Mouse (Mus musculus): ENCODE results near the gene Cnfn. TPM values are rescaled to one million over a fixed set of nuclear protein-coding genes. Genes with fewer than 3 reads are reported as not detected.

Cnfn gene
- polyA plus RNA-seq, 1 experiment from 2014 or later = not detected

DNA sequence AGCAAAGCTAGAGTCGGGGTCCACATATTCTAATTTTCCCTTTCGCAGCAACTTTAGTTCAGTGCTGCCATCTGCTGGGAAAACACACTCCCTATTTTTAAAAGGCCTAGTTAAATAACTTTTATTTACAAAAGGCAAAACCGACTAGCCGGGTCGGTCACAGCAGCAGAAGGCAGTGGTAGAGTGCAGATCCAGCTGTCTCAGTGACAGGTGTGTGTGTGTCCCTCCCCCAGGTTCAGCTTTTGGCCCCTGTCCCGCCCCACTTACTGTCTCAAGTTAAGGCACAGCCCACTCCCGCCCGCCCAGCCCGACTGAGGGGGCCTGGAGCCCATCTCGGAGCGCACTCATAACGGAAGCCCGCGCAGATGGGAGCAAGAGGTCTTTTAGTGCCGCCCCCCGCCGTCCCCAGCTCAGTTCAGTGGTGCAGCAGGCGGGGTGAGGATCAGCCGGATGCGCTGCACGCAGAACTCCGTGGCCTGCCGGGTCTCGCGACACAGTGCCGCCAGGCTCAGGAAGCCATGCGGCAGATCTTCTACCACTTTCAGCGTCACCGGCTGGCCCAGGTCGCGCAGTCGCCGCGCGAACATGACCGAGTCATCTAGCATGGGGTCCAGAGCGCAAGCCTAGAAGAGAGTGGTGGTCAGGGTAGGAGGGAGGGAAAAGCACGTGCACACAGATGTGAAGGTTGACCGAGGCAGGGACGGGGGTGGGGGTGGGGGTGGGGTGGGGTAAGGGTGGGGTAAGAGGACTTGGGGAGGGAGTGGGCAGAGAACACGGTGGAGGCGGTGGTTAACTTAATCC is 10.2 kb upstream of the Cnfn start:
- H3K4me3 ChIP-seq = peak overlapping the region; percentile 43
- peaks cover 20% of the 10 kb centered on the region for H3K4me1 ChIP-seq
- 2% methylated on average over 40 of the region's 42 CpGs for WGBS
- peaks cover 22% of the 10 kb centered on the region for H3K27me3 ChIP-seq
- ATAC-seq (ENCODE audit: low FRiP score, low read depth) = peak; percentile 66
- peak overlapping the region; percentile 63 for H3K9ac ChIP-seq (replicated peaks)
- no peaks in the 10 kb centered on the region for H3K9me3 ChIP-seq
- peak overlapping the region; percentile 73 for H3K4me2 ChIP-seq (replicated peaks)
- no peak overlapping the region for H3K27ac ChIP-seq (replicated peaks)
- peaks cover 18% of the 10 kb centered on the region for H3K36me3 ChIP-seq

DNA sequence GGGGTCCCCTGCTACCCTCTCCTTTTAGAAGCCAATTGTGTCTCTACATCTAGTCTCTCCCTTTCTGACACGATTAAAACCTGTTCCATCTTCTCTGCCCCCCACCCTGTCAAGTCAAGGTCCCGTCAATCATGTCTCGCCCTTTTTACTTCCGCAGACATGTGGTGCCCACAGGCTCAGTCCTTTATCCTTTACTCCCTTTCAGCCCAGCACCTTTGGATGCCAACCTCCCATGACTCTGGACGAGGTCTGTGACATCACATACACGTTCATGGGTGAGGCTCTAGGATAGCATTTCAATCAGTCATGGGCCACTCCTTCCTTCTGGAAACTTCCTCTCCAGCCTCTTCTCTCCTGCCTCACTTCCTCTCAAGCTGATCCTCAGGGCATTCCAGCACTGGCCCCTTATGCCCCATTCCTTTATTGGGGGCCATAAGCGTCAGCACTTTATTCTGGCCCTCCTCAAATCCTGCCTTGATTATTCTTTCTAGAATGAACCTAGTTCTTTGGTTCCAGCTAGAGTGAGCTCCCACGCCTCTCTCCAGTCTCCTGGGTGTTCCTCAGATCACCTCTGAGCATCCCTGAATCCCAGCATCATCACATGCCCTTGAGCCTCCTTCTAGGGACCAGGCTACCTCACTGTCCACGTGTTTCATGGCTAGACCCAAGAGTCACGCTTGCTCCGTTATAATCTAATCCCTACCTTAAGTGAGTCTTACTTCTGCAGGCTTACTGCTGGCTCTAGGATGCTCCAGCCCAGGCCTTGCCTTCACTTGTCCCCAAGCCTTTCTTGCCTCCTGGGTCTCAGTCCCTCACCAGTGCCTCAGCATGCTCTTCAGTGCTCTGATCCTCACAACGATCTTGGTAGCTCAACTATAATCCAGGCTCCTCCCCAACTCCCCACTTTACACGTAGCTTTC is 8.9 kb upstream of the Cnfn start:
- H3K9me3 ChIP-seq = no peaks in the 10 kb centered on the region
- H3K27ac ChIP-seq (replicated peaks) = no peak overlapping the region
- H3K4me2 ChIP-seq (replicated peaks) = no peak overlapping the region
- H3K27me3 ChIP-seq = peaks cover 22% of the 10 kb centered on the region
- H3K9ac ChIP-seq (replicated peaks) = no peak overlapping the region
- H3K4me1 ChIP-seq = peaks cover 20% of the 10 kb centered on the region
- H3K4me3 ChIP-seq = no peak overlapping the region
- 82% methylated on average over 13 of the region's 13 CpGs for WGBS
- ATAC-seq (ENCODE audit: low FRiP score, low read depth) = no peak
- peaks cover 6% of the 10 kb centered on the region; the same call in 1 of the 2 replicates for H3K36me3 ChIP-seq

DNA sequence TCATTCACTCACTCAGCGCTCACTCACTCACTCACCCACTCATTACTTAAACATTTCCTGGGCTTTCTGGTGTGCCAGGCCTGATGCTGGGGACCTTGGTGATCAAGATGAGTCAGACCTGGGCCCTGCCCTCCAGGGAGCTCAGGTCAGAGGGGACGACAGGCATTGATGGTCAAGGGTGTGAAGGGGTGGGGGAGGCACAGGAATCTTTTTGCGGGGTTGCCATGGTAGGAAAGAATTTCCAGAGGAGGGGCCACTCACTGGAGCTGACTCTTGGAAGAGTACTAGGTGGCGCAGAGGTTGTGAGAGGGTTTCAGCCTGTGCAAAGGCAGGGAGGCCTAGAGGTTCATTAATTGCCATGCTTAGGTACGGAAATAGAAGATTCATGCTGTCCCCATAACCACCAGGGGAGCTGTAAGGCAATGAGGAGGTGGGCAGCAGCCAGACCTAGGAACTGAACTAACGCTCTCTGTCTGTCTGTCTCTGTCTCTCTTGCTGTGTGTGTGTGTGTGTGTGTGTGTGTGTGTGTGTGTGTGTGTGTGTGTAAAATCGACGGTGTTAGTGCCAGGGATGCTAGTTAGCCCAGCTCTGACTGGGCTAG is 7.7 kb upstream of the Cnfn start:
- H3K9me3 ChIP-seq = no peaks in the 10 kb centered on the region
- no peak overlapping the region for H3K27ac ChIP-seq (replicated peaks)
- H3K4me1 ChIP-seq = peaks cover 20% of the 10 kb centered on the region
- H3K4me3 ChIP-seq = no peak overlapping the region
- H3K36me3 ChIP-seq = no peaks in the 10 kb centered on the region
- H3K4me2 ChIP-seq (replicated peaks) = peak overlapping the region; percentile 45
- no peak for ATAC-seq (ENCODE audit: low FRiP score, low read depth)
- H3K27me3 ChIP-seq = peaks cover 22% of the 10 kb centered on the region
- 49% methylated on average over 8 of the region's 8 CpGs for WGBS
- no peak overlapping the region for H3K9ac ChIP-seq (replicated peaks)

DNA sequence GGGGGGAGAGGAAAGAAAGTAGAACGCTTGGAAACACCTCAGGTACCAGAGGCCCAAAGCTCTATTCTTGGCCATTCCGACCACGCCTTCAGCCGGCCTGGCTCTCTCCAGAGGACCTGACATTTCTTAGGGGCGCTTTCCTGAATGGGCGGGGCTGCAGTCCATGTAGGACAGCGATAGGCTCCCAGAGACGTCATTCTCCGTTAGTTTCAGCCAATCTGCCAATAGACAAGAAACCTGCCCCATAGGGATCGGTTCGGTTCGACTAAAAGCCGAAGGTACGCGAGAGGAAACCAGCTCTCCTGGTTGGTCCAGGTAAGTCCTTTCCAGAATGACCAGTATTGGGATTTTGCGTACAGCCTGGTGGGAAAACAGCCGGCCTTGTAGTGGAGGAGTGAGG is 7.0 kb upstream of the Cnfn start:
- H3K27ac ChIP-seq (replicated peaks) = no peak overlapping the region
- H3K4me1 ChIP-seq = peaks cover 20% of the 10 kb centered on the region
- peak overlapping the region; percentile 45 for H3K4me2 ChIP-seq (replicated peaks)
- no peak overlapping the region for H3K9ac ChIP-seq (replicated peaks)
- no peaks in the 10 kb centered on the region for H3K9me3 ChIP-seq
- H3K27me3 ChIP-seq = peaks cover 22% of the 10 kb centered on the region
- no peaks in the 10 kb centered on the region for H3K36me3 ChIP-seq
- peak overlapping the region; percentile 27 for H3K4me3 ChIP-seq
- WGBS = 2% methylated on average over 17 of the region's 17 CpGs
- no peak for ATAC-seq (ENCODE audit: low FRiP score, low read depth)

DNA sequence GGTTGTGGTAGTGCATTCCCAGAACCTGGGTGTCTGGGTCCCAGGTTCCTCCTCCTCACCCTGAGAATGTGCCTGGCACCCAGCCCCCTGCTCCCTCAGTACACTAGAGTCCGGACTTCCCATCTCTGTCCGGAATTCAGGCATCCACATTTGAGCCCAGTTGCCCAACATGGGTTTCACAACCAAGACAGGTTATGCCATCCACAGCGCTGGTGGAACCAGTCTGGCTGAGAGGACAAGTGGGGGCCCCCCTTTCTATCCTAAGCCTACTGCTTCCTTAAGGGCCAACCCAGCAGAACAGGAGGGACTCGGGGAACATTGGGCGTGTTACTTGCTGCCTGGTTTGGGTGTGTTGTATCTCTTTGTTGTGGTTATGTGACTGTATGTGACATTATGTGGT is 2.9 kb upstream of the Cnfn start:
- Histone ChIP-seq H3K9me3 (no peaks in the 10 kb centered on the region), H3K27me3 (peaks cover 35% of the 10 kb centered on the region), H3K27ac (replicated peaks) (no peak overlapping the region), H3K36me3 (no peaks in the 10 kb centered on the region), H3K4me3 (no peak overlapping the region), H3K4me2 (replicated peaks) (no peak overlapping the region), H3K4me1 (peaks cover 13% of the 10 kb centered on the region), H3K9ac (replicated peaks) (no peak overlapping the region)
- 92% methylated on average over 5 of the region's 5 CpGs for WGBS
- ATAC-seq (ENCODE audit: low FRiP score, low read depth) = no peak

DNA sequence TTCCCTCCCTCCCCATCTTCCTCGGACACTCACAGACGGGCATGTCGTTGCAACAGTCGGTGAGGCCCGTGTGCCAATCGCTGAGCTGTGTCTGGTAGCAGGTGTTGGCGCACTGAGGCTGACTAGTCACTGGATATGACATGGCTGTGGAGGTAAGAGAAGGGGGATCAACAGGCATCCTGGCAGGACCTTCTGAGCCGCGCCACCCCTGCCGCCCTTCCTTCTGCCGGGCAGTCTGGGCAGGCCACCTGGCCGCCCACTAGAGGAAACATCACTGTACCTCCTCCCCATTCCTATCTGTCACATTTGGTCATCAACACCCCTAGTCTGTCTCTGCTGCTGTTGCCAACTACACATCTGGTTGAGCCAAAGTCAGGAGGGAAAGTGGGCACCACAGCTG is 1.2 kb downstream of the Cnfn start:
- 19% methylated on average over 10 of the region's 12 CpGs for WGBS
- no peak for ATAC-seq (ENCODE audit: low FRiP score, low read depth)
- Histone ChIP-seq H3K4me1 (peaks cover 21% of the 10 kb centered on the region), H3K36me3 (peaks cover 11% of the 10 kb centered on the region), H3K9me3 (no peaks in the 10 kb centered on the region), H3K27me3 (peaks cover 55% of the 10 kb centered on the region), H3K9ac (replicated peaks) (no peak overlapping the region), H3K27ac (replicated peaks) (no peak overlapping the region), H3K4me3 (no peak overlapping the region), H3K4me2 (replicated peaks) (no peak overlapping the region)

DNA sequence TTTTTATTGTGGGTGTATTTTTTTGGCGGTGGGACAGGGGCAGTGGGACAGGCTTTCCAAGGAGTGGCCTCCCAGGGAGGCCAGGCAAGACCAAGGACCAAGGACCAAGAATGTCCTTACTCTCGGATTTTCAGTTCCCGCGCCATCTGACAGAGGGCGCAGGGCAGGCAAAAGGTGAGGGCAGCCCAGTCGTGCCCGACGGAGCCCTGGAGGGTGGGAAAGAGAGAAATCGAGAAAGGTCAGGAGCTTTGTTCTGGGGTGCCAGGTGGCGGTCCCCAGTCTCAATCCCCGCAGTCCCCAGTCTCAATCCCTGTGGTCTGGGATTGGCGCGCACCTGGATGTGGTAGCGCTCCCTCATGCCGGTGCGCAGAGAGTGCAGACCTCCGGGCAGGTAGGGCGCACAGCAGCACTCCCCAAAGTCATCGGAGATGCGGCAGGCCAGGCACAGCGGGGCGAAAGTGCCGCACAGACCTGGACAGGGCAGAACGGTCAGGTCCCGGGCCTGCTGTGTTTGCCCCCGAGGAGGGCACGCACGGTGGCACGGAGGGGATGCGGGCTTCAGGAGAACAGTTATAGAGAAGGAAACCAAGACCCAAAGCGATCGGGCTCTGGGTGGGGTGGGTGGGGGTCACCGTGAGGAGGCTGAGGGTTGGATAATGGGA is 1.8 kb downstream of the Cnfn start:
- Histone ChIP-seq H3K27ac (replicated peaks) (no peak overlapping the region), H3K27me3 (peaks cover 55% of the 10 kb centered on the region), H3K4me2 (replicated peaks) (no peak overlapping the region), H3K9ac (replicated peaks) (no peak overlapping the region), H3K36me3 (peaks cover 17% of the 10 kb centered on the region), H3K4me3 (no peak overlapping the region), H3K4me1 (peaks cover 21% of the 10 kb centered on the region), H3K9me3 (no peaks in the 10 kb centered on the region)
- no peak for ATAC-seq (ENCODE audit: low FRiP score, low read depth)
- 2% methylated on average over 31 of the region's 33 CpGs for WGBS

- Histone ChIP-seq H3K4me2 (replicated peaks) (peak overlapping the region; percentile 16; the same call in 1 of the 2 replicates), H3K36me3 (peaks cover 32% of the 10 kb centered on the region), H3K27ac (replicated peaks) (peak overlapping the region; percentile 35), H3K9ac (replicated peaks) (peak overlapping the region; percentile 37; the same call in 1 of the 2 replicates), H3K4me3 (no peak overlapping the region), H3K27me3 (peaks cover 55% of the 10 kb centered on the region), H3K9me3 (no peaks in the 10 kb centered on the region), H3K4me1 (peaks cover 21% of the 10 kb centered on the region)
- whole genome bisulfite sequencing = 16% methylated on average over 13 of the region's 13 CpGs
- peak; percentile 52 for ATAC-seq (ENCODE audit: low FRiP score, low read depth)
Observed at GRCm38 (mm10) chr7:25365937-25366625, 3.4 kb downstream of the Cnfn start.

- Histone ChIP-seq H3K9me3 (no peaks in the 10 kb centered on the region), H3K27ac (replicated peaks) (no peak overlapping the region), H3K4me2 (replicated peaks) (no peak overlapping the region), H3K4me1 (peaks cover 21% of the 10 kb centered on the region), H3K36me3 (peaks cover 55% of the 10 kb centered on the region), H3K4me3 (no peak overlapping the region), H3K9ac (replicated peaks) (no peak overlapping the region), H3K27me3 (peaks cover 32% of the 10 kb centered on the region)
- 94% methylated on average over 17 of the region's 17 CpGs for WGBS
- no peak for ATAC-seq (ENCODE audit: low FRiP score, low read depth)
Observed at GRCm38 (mm10) chr7:25363632-25364031, 5.9 kb downstream of the Cnfn start.

DNA sequence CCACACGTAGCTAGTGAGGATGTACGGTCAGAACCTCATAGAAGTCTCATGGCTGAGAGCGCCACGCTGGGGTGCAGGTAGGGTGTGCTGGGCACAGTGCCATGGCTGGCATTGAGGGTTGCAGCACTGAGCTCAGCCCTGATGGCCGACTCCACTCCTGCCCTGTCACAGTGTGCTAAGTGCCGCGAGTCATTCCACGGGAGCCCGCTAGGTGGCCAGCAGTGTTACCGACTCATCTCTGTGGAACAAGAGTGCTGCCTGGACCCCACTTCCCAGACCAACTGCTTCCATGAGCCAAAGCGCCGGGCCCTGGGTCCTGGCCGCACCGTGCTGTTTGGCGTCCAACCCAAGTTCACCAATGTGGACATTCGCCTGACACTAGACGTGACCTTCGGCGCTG is 6.4 kb downstream of the Cnfn start:
- WGBS = 95% methylated on average over 19 of the region's 19 CpGs

DNA sequence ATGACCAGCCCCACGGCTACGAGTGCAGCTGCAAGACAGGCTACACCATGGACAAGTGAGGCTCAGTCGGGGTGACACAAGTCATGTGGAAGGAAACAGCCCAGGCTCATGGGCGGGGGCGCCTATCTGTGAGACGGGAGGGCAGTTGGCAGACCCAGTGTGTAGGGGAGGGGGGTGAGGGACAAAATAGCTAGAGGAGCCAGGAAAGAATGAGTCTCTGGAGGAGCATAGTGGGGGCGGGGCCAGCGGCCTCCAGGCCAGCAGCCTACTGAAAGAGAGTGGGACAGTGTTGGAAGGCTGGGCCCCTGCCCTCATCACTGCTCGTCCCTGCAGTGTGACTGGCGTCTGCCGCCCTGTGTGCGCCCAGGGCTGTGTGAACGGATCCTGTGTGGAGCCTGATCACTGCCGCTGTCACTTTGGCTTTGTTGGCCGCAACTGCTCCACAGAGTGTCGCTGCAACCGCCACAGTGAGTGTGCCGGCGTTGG is 10.8 kb downstream of the Cnfn start:
- H3K4me1 ChIP-seq = no peaks in the 10 kb centered on the region
- no peak overlapping the region for H3K4me3 ChIP-seq
- peak; percentile 23; the same call in 1 of the 2 replicates for ATAC-seq (ENCODE audit: low FRiP score, low read depth)
- no peak overlapping the region for H3K9ac ChIP-seq (replicated peaks)
- peaks cover 81% of the 10 kb centered on the region for H3K36me3 ChIP-seq
- no peak overlapping the region for H3K4me2 ChIP-seq (replicated peaks)
- H3K27me3 ChIP-seq = no peaks in the 10 kb centered on the region
- WGBS = 81% methylated on average over 19 of the region's 19 CpGs
- H3K9me3 ChIP-seq = no peaks in the 10 kb centered on the region
- H3K27ac ChIP-seq (replicated peaks) = peak overlapping the region; percentile 30; the same call in 1 of the 2 replicates

More for the DNA sequence above, 6.4 kb downstream of the Cnfn start:
- Histone ChIP-seq H3K9ac (replicated peaks) (no peak overlapping the region), H3K27ac (replicated peaks) (no peak overlapping the region), H3K4me3 (no peak overlapping the region), H3K27me3 (peaks cover 27% of the 10 kb centered on the region), H3K4me2 (replicated peaks) (no peak overlapping the region), H3K36me3 (peaks cover 60% of the 10 kb centered on the region), H3K4me1 (peaks cover 21% of the 10 kb centered on the region), H3K9me3 (no peaks in the 10 kb centered on the region)
- no peak for ATAC-seq (ENCODE audit: low FRiP score, low read depth)
